Mouse (Mus musculus) megakaryocyte, embryonic 14.5 days (primary cell): ENCODE results near the gene Ehd1.

Source experiments
- FLI1 ChIP-seq: IDR thresholded peaks from 2 replicates; pipeline ENCODE4 v1.6.1; 2012; ENCODE audit warnings: low read length, inconsistent platforms, mixed read lengths
- GATA1 ChIP-seq: IDR thresholded peaks from 3 replicates; pipeline ENCODE4 v1.6.1; 2012; ENCODE audit warnings: mixed read lengths, low read length, inconsistent platforms, borderline replicate concordance

- TF ChIP-seq GATA1: no peak
- no peak for TF ChIP-seq FLI1
Observed at GRCm38 (mm10) chr19:6340524-6341452, 64.3 kb downstream of the Ehd1 start, which contains the start of gene Map4k2.
